Mouse (Mus musculus): ENCODE data around the gene Psme2.

DNA sequence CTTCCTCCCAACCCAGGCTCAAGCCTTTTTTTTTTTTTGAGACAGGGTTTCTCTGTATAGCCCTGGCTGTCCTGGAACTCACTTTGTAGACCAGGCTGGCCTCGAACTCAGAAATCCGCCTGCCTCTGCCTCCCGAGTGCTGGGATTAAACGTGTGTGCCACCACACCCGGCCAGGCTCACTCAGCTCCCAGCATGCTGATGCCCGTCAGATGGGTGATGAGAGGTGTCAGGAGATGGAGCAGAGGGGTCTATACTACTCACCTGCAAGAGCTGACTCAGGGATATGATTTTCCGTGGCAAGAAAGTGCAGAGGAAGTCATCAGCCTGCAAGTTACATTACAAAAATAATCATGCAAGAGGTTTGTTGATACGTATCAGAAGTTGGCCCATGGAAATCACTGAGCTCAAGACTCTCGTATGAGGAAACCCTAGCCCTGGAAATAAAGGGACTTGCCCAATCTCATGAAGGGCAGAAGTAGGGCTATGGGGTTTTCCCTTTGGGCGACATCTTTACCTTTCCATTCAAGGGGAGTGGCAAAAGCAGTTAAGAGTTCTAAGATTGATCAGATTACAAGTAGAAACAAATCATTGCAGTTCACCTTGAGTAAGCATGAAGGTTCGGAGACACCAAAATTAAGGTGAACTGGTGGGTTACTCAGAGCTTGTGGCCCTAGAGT is 1.0 kb downstream of the Psme2 start:
- TF ChIP-seq POLR2A (IDR thresholded peaks at IDR 0.05; ENCODE audit: borderline replicate concordance, extremely low read depth, low read depth, low read length) (no peak), CTCF (IDR thresholded peaks at IDR 0.05; ENCODE audit: insufficient read depth, low read length) (no peak)
